Mouse (Mus musculus): ENCODE measurements around the gene Cers3. TPM values are rescaled to one million over a fixed set of nuclear protein-coding genes. Genes with fewer than 3 reads are reported as not detected.

Gene Cers3
- total and polyA plus RNA-seq, 3 experiments = 0.09 to 0.12 TPM; not detected in 1

GRCm38 (mm10) chr7:66815526-66815925 is 72.2 kb downstream of the Cers3 start:
- peaks cover 1% of the 10 kb centered on the region; the same call in 1 of the 2 replicates for H3K4me1 ChIP-seq (ENCODE audit: control insufficient read depth, insufficient read depth, low read length)
- H3K36me3 ChIP-seq (ENCODE audit: control insufficient read depth, insufficient read depth, low read length) = no peaks in the 10 kb centered on the region
- no peak overlapping the region for H3K27ac ChIP-seq
- H3K4me3 ChIP-seq = no peak overlapping the region
- H3K27me3 ChIP-seq (ENCODE audit: control insufficient read depth, insufficient read depth, low read length) = no peaks in the 10 kb centered on the region
- 63% methylated on average over 6 of the region's 6 CpGs for WGBS
- no peaks in the 10 kb centered on the region for H3K79me2 ChIP-seq (replicated peaks; ENCODE audit: control insufficient read depth, insufficient read depth, low read length)
- no peak overlapping the region for H3K9ac ChIP-seq (ENCODE audit: low read depth, low read length)
- TF ChIP-seq POLR2A (IDR thresholded peaks at IDR 0.05; ENCODE audit: insufficient read depth, low read depth, low read length) (no peak), CTCF (IDR thresholded peaks at IDR 0.05) (no peak), EP300 (IDR thresholded peaks at IDR 0.05; ENCODE audit: insufficient read depth, low read depth, low read length) (no peak)
- DNase-seq = peak in 1 of 2 experiments; percentile 29
- intact Hi-C loops (cut with DNase I) = no loop called here

- Histone ChIP-seq H3K4me1 (ENCODE audit: control insufficient read depth, insufficient read depth, low read length) (peaks cover 1% of the 10 kb centered on the region; the same call in 1 of the 2 replicates), H3K27me3 (ENCODE audit: control insufficient read depth, insufficient read depth, low read length) (no peaks in the 10 kb centered on the region), H3K9ac (ENCODE audit: low read depth, low read length) (no peak overlapping the region), H3K36me3 (ENCODE audit: control insufficient read depth, insufficient read depth, low read length) (no peaks in the 10 kb centered on the region), H3K4me3 (no peak overlapping the region), H3K27ac (no peak overlapping the region), H3K79me2 (replicated peaks; ENCODE audit: control insufficient read depth, insufficient read depth, low read length) (no peaks in the 10 kb centered on the region)
- 39% methylated on average over 6 of the region's 6 CpGs for WGBS
- DNase-seq = peak; percentile 36 to 73
- intact Hi-C loops (cut with DNase I) = loop anchor here (1.0 kb wide), 3 partner anchors 19 to 811 kb away; partner anchors contain the start of gene Adamts17
- TF ChIP-seq EP300 (IDR thresholded peaks at IDR 0.05; ENCODE audit: insufficient read depth, low read depth, low read length) (peak; percentile 72; the same call in 1 of the 2 replicates), CTCF (IDR thresholded peaks at IDR 0.05) (no peak)
These were observed 76.7 kb downstream of the Cers3 start for GRCm38 (mm10) chr7:66820034-66820433.

GRCm38 (mm10) chr7:66830803-66831202 is 87.5 kb downstream of the Cers3 start:
- TF ChIP-seq CTCF (IDR thresholded peaks at IDR 0.05) (no peak), POLR2A (IDR thresholded peaks at IDR 0.05; ENCODE audit: insufficient read depth, low read depth, low read length) (no peak), EP300 (IDR thresholded peaks at IDR 0.05; ENCODE audit: insufficient read depth, low read depth, low read length) (no peak)
- intact Hi-C loops (cut with DNase I) = no loop called here
- no peaks in the 10 kb centered on the region for H3K27me3 ChIP-seq (ENCODE audit: control insufficient read depth, insufficient read depth, low read length)
- no peak overlapping the region for H3K4me3 ChIP-seq
- H3K36me3 ChIP-seq (ENCODE audit: control insufficient read depth, insufficient read depth, low read length) = no peaks in the 10 kb centered on the region
- H3K27ac ChIP-seq = no peak overlapping the region
- no peak overlapping the region for H3K9ac ChIP-seq (ENCODE audit: low read depth, low read length)
- H3K4me1 ChIP-seq (ENCODE audit: control insufficient read depth, insufficient read depth, low read length) = peaks cover 8% of the 10 kb centered on the region
- WGBS = 21% methylated on average over 5 of the region's 5 CpGs
- no peak for DNase-seq
- H3K79me2 ChIP-seq (replicated peaks; ENCODE audit: control insufficient read depth, insufficient read depth, low read length) = no peaks in the 10 kb centered on the region

- no peak overlapping the region for H3K4me3 ChIP-seq
These were observed 88.0 kb downstream of the Cers3 start for GRCm38 (mm10) chr7:66831295-66831694.

GRCm38 (mm10) chr7:66839463-66840007 is 96.2 kb downstream of the Cers3 start, which contains the start of gene Adamts17:
Gene Adamts17 (plus strand): TSS chr7:66839735.
- Histone ChIP-seq H3K9ac (ENCODE audit: low read depth, low read length) (peak within 1 kb of the TSS; percentile 58), H3K4me1 (ENCODE audit: control insufficient read depth, insufficient read depth, low read length) (peaks cover 3% of the 10 kb centered on the region; the same call in 1 of the 2 replicates), H3K36me3 (ENCODE audit: control insufficient read depth, insufficient read depth, low read length) (no peaks in the 10 kb centered on the region), H3K79me2 (replicated peaks; ENCODE audit: control insufficient read depth, insufficient read depth, low read length) (no peaks in the 10 kb centered on the region), H3K4me3 (peak within 1 kb of the TSS; percentile 86), H3K27me3 (ENCODE audit: control insufficient read depth, insufficient read depth, low read length) (no peaks in the 10 kb centered on the region), H3K27ac (no peak within 1 kb of the TSS)
- TF ChIP-seq POLR2A (IDR thresholded peaks at IDR 0.05; ENCODE audit: insufficient read depth, low read depth, low read length) (peak; percentile 80), CTCF (IDR thresholded peaks at IDR 0.05) (peak; percentile 98), EP300 (IDR thresholded peaks at IDR 0.05; ENCODE audit: insufficient read depth, low read depth, low read length) (peak; percentile 72; the same call in 1 of the 2 replicates)
- intact Hi-C loops (cut with DNase I) = loop anchor here (1.0 to 5.0 kb wide), 7 partner anchors 19 to 1028 kb away; no protein-coding TSS in a partner anchor
- peak; percentile 89 to 91 for DNase-seq
- WGBS = under 1% methylated on average over 30 of the region's 30 CpGs

More at GRCm38 (mm10) chr7:66831295-66831694, 88.0 kb downstream of the Cers3 start:
- intact Hi-C loops (cut with DNase I) = no loop called here
- H3K27ac ChIP-seq = no peak overlapping the region
- H3K4me1 ChIP-seq (ENCODE audit: control insufficient read depth, insufficient read depth, low read length) = peaks cover 8% of the 10 kb centered on the region
- 16% methylated on average over 5 of the region's 5 CpGs for WGBS
- H3K27me3 ChIP-seq (ENCODE audit: control insufficient read depth, insufficient read depth, low read length) = no peaks in the 10 kb centered on the region
- H3K36me3 ChIP-seq (ENCODE audit: control insufficient read depth, insufficient read depth, low read length) = no peaks in the 10 kb centered on the region
- H3K79me2 ChIP-seq (replicated peaks; ENCODE audit: control insufficient read depth, insufficient read depth, low read length) = no peaks in the 10 kb centered on the region
- no peak overlapping the region for H3K9ac ChIP-seq (ENCODE audit: low read depth, low read length)
- no peak for TF ChIP-seq EP300 (IDR thresholded peaks at IDR 0.05; ENCODE audit: insufficient read depth, low read depth, low read length)
- no peak for TF ChIP-seq POLR2A (IDR thresholded peaks at IDR 0.05; ENCODE audit: insufficient read depth, low read depth, low read length)
- no peak for TF ChIP-seq CTCF (IDR thresholded peaks at IDR 0.05)
- peak; percentile 36 to 59 for DNase-seq

All from heart, adult 2 months (tissue).